Mouse (Mus musculus) intestine, embryonic 16.5 days (tissue): ENCODE results near the gene Col12a1. TPM values are rescaled to one million over a fixed set of nuclear protein-coding genes. Genes with fewer than 3 reads are reported as not detected.

Experiments
- ATAC-seq: fragments of 200-750 bp; cut with Nextera tagmentation; 2 replicates; pipeline ENCODE4 v1.8.0; 2017; ENCODE audit warnings: moderate TSS enrichment, moderate library complexity
- H3K27ac ChIP-seq: fragments of 300-500 bp; sonication (generic); 2 replicates; pipeline ENCODE4 v1.5.1; 2014; ENCODE audit warnings: mild to moderate bottlenecking, low read length
- H3K27me3 ChIP-seq: fragments of 300-500 bp; sonication (generic); replicated peaks from 2 replicates; pipeline ENCODE4 v1.6.1; 2014; ENCODE audit warnings: low read length, control low read depth, mixed read lengths; ENCODE audit not compliant: control insufficient read depth, insufficient read depth
- H3K36me3 ChIP-seq: fragments of 300-500 bp; sonication (generic); 2 replicates; pipeline ENCODE4 v1.6.1; 2014; ENCODE audit warnings: low read length, control low read depth; ENCODE audit not compliant: control insufficient read depth, insufficient read depth
- H3K4me1 ChIP-seq: fragments of 300-500 bp; sonication (generic); 2 replicates; pipeline ENCODE4 v1.6.1; 2014; ENCODE audit warnings: low read length, control low read depth, mixed read lengths; ENCODE audit not compliant: control insufficient read depth, insufficient read depth
- H3K4me2 ChIP-seq: fragments of 300-500 bp; sonication (generic); 2 replicates; pipeline ENCODE4 v1.6.1; 2014; ENCODE audit warnings: low read depth, low read length, control low read depth
- H3K4me3 ChIP-seq: fragments of 300-500 bp; sonication (generic); 2 replicates; pipeline ENCODE4 v1.5.1; 2014; ENCODE audit warnings: mild to moderate bottlenecking, low read length
- H3K9ac ChIP-seq: fragments of 300-500 bp; sonication (generic); 2 replicates; pipeline ENCODE4 v1.6.1; 2014; ENCODE audit warnings: low read depth, low read length
- H3K9me3 ChIP-seq: fragments of 300-500 bp; sonication (generic); 2 replicates; pipeline ENCODE4 v1.6.1; 2016; ENCODE audit warnings: low read length, control low read depth; ENCODE audit not compliant: control insufficient read depth
- WGBS: fragments of 180-500 bp; shearing (Covaris S2); extraction: QIAGEN DNeasy Blood & Tissue Kit; methylation state at CpG from one replicate; pipeline ENCODE4 v1.1.7; 2014; 5-methylcytosine and 5-hydroxymethylcytosine counted together
- polyA plus RNA-seq: library from polyadenylated mRNA; unstranded; fragments of >200 nt; fragmentation: Nextera tagmentation; extraction: Ambion mirVana; gene quantifications from 2 replicates; pipeline ENCODE4 v1.2.1, GENCODE M21; 2015

Col12a1 gene
- polyA plus RNA-seq, 1 experiment from 2014 or later = 25.4 TPM

DNA sequence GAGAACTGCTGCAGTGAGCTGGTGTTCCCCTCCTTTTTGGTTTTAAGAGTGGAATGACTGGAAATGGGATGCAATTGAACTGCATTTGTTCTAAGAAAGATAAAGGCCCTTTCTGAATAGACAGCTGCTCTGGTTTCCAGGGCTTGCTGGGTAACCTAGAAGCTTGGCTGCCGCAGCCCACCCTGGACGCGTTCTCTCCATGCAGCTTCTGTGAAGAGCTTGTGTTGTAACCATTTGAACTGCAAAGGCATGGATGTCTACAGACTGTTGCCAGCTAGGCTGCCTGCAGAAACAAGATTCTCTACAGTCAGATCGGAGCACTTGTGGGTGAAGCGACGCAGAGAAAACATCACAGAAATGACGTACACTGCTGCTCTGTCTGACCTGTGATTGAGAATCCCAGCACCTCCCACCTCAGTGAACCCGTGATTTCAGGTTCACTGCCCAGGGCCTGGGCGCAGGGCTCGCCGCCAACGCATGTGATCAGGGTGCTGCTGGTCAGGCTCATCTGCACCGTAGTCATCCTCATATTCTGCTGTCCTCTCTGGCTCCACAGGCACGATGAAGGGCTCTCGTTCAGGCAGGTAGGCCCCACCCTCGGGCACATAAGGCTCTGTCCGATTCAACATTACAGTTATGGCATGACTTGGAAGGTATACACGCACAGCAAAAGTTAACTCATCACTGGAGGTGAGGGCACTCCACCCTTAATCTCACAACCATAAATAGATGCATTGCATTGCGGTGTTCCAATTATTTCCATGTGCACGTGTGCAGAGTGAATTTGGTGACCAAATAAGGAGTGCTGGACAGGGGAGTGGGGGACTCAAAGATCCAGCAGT lies 119.0 kb downstream of the Col12a1 start:
- Histone ChIP-seq H3K27me3 (no peaks in the 10 kb centered on the region), H3K27ac (no peak overlapping the region), H3K4me3 (no peak overlapping the region), H3K4me1 (no peaks in the 10 kb centered on the region), H3K9me3 (no peaks in the 10 kb centered on the region), H3K9ac (no peak overlapping the region), H3K4me2 (no peak overlapping the region), H3K36me3 (no peaks in the 10 kb centered on the region)
- ATAC-seq = no peak
- WGBS = 86% methylated on average over 20 of the region's 20 CpGs

DNA sequence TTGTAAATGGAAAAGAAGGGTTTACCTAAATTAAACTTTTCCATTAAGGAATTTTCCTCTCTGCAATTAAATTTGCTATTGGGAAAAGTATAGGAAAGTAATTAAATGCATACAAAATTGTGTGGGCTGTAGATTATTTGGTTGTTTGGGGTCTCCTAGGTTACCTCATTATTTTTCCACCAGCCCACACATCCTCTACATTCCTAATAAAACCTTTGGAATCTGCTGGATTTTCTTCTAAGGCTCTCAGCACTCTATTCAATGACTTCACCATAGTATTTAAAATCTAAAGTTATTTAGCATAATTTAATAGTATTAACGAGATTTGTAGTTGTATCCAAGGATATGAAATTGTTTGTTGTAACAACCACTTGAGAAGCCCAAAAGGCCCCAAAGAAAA lies 120.1 kb downstream of the Col12a1 start:
- WGBS = 75% methylated on average over 1 of the region's 1 CpGs
- Histone ChIP-seq H3K9ac (no peak overlapping the region), H3K9me3 (no peaks in the 10 kb centered on the region), H3K4me2 (no peak overlapping the region), H3K4me3 (no peak overlapping the region), H3K27me3 (no peaks in the 10 kb centered on the region), H3K36me3 (no peaks in the 10 kb centered on the region), H3K4me1 (no peaks in the 10 kb centered on the region), H3K27ac (no peak overlapping the region)
- ATAC-seq = no peak

DNA sequence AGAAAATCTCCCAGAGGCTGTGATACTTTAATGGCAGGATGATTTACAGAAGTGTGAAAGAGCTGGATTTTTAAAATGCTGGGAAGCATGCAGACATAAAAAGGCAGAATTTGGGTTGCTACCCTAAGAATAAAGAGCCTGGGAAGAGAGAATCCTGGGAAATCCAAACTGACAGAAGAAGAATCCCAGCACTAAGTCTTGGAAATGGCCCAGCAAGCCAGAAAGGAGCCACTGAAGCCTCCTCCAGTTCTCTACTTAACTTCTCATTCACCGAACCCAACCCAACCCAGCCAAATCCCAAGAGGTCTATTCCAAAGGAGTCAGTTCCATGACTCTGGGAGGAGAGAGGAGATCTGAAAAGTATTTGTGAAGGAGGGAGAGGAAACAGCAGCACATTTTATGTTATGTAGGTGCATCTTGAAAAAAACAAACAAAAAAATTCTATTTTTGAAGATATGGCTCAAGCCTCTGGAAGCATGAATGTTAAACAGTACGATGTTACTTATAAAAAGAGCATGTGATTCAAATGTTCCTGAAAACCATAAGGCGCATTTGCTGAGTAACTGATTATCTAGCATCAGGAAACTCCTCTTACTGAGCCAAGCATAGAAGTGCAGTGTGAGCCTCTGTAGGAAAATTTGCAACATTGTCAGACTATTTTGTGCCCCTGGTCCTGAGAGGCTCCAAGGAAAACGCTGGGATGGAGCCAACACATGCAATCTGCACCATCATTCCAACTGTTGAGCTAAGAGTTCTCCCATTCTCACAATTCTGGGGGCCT lies 132.0 kb downstream of the Col12a1 start:
- no peaks in the 10 kb centered on the region for H3K36me3 ChIP-seq
- H3K27me3 ChIP-seq = no peaks in the 10 kb centered on the region
- H3K4me1 ChIP-seq = no peaks in the 10 kb centered on the region
- H3K4me3 ChIP-seq = no peak overlapping the region
- no peak overlapping the region for H3K4me2 ChIP-seq
- WGBS = 82% methylated on average over 4 of the region's 4 CpGs
- no peak for ATAC-seq
- H3K9ac ChIP-seq = no peak overlapping the region
- H3K9me3 ChIP-seq = no peaks in the 10 kb centered on the region
- H3K27ac ChIP-seq = no peak overlapping the region

DNA sequence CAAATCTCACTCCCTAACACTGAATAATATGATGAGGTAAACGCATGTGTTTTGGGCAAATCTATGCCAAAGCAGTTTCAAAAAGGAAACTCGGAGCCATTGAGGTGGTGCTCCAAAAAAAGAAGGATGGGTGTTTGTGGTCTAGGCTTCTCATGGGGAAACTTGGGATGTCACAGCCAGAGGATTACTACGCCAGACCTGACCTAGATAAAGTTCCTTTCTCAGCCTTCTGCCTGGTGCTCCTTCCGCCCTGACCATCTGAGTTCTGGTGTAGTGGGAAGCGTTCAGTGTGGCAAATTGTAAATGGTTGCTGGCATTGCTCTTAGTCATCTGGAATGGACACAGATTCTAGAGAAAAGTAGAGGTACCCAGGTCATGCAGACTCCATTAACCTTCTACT lies 151.8 kb downstream of the Col12a1 start:
- Histone ChIP-seq H3K9ac (no peak overlapping the region), H3K4me1 (no peaks in the 10 kb centered on the region), H3K36me3 (no peaks in the 10 kb centered on the region), H3K27me3 (no peaks in the 10 kb centered on the region), H3K4me3 (no peak overlapping the region), H3K27ac (no peak overlapping the region), H3K9me3 (no peaks in the 10 kb centered on the region), H3K4me2 (no peak overlapping the region)
- 86% methylated on average over 5 of the region's 5 CpGs for WGBS
- ATAC-seq = no peak

DNA sequence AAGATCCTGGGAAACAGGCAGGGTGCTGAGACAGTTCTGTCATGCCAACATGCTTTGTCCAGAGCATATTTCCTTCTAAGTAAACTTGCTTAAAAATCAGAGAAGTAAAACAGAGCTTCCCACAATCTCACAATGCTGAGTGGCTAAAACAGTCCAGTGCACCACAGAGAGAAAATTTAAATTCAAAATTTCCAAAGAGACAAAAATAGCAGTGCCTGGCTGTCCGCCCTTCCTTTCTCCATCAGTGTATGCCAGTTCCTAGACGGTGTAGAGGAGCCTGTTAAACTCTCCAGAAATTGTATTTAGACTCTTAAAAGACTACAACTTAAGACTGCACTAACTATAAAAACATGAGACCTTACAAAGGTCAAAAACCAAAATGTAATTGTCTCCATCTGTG lies 165.3 kb downstream of the Col12a1 start:
- no peaks in the 10 kb centered on the region for H3K4me1 ChIP-seq
- no peak overlapping the region for H3K9ac ChIP-seq
- no peak overlapping the region for H3K4me2 ChIP-seq
- no peak overlapping the region for H3K4me3 ChIP-seq
- no peaks in the 10 kb centered on the region for H3K9me3 ChIP-seq
- no peaks in the 10 kb centered on the region for H3K27me3 ChIP-seq
- no peak overlapping the region for H3K27ac ChIP-seq
- 68% methylated on average over 2 of the region's 2 CpGs for WGBS
- no peak for ATAC-seq
- no peaks in the 10 kb centered on the region for H3K36me3 ChIP-seq

Other genes starting within 250 kb of the Col12a1 start
- 950 and 971 TPM in 2 replicates for gene Cox7a2, start 41.0 kb upstream of the Col12a1 start, polyA plus RNA-seq
- gene Tmem30a, start 74.7 kb upstream of the Col12a1 start, polyA plus RNA-seq = 58.0 and 64.2 TPM in 2 replicates